Comparison of ENCODE assay signal across 8 mouse cellular contexts in the genomic region with DNA sequence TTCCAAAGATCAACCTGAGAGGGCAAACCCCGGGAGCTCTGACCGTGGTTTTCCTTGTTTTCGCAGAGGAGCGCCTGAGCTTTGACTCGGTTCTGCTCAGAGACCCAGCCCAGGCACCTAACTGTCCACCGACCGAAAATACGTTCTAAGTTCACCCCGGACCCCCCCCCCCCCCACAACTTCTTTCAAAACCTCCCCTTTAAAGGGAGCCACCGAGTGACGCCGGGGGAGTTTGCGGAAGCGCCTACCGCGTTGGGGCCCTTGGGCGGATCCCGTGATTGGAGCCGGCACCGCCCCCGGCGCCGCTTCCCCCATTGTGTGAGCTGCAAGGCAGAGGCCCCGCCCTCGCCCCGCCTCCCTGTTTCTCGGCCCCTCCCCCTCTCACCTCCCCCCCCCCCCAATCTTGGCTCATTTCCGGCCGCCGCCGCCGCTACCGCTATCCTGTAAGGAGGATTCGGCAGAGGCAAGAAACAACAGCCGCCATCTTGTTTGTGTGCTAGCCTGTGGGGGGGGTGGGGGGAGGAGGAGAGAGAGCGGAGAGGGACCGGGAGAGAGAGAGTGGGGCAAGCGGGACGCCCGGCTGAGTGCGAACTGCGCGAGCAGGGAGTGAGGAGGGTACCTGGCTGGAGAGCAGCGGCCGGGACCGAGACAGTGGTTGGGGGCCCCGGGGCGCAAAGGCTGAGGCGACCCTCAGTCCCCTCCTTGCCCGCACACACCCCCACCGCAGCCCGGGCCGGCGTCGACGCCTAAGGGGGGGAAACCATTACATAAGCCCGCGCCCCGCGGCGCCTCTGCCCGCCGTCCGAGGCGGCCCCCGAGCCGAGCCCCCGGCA. TPM values are rescaled to one million over a fixed set of nuclear protein-coding genes. Genes with fewer than 3 reads are reported as not detected.
DNase-seq lines count a peak whose midpoint lies in the region; ATAC-seq lines count a peak whose summit lies in the region.

A gene (plus strand): TSS at position 439 of the 833 bp plus-strand sequence.

- peak within 1 kb of the TSS; percentile 100 for H3K27ac ChIP-seq in lung, embryonic 16.5 days (ENCODE audit: low read length)

- peak; percentile 84 for DNase-seq in MEL-GATA-1-ER (ENCODE audit: extremely low read depth, low read depth)
- peak; percentile 92 for DNase-seq in cerebellum, adult 8-10 months
- DNase-seq in forelimb bud, embryonic 11.5 days (ENCODE audit: low read depth, low spot score) = peak; percentile 98
- DNase-seq in layer of hippocampus, adult 9-10 months (ENCODE audit: low spot score) = peak; percentile 70
- DNase-seq in ovary, postnatal 10 days (ENCODE audit: low spot score) = peak; percentile 67
- DNase-seq in thymus, postnatal 10 days (ENCODE audit: low spot score in 2 of 2) = peak; percentile 97

- no peaks in the 10 kb centered on the region for H3K9me3 ChIP-seq in lung, embryonic 16.5 days (ENCODE audit: control insufficient read depth, low read length)

- 0 out of 2 replicates have a peak, but pooled peaks cover 2% of the 10 kb centered on the region for H3K36me3 ChIP-seq in lung, embryonic 16.5 days (ENCODE audit: control insufficient read depth, insufficient read depth, low read length)

- peak; percentile 89 to 91 for ATAC-seq in hematopoietic stem cell, adult 5-6 weeks (replicated peaks in 1 of 2; ENCODE audit: insufficient read depth in 1 of 2, low FRiP score in 2 of 2, low TSS enrichment in 1 of 2, low read depth in 1 of 2, poor library complexity in 2 of 2, severe bottlenecking in 2 of 2)
- peak; percentile 95 for ATAC-seq in lung, embryonic 16.5 days (ENCODE audit: low read depth)

- H3K4me2 ChIP-seq in lung, embryonic 16.5 days (ENCODE audit: low read depth, low read length) = peak within 1 kb of the TSS; percentile 85

- peak within 1 kb of the TSS; percentile 98 for H3K4me3 ChIP-seq in lung, embryonic 16.5 days (ENCODE audit: low read length)

- WGBS in lung, embryonic 16.5 days = under 1% methylated on average over 44 of the region's 68 CpGs

- H3K9ac ChIP-seq in lung, embryonic 16.5 days (ENCODE audit: low read length) = peak within 1 kb of the TSS; percentile 100

- H3K4me1 ChIP-seq in lung, embryonic 16.5 days (replicated peaks; ENCODE audit: control insufficient read depth, insufficient read depth, low read length) = peaks cover 10% of the 10 kb centered on the region

- no peaks in the 10 kb centered on the region for H3K27me3 ChIP-seq in lung, embryonic 16.5 days (ENCODE audit: control insufficient read depth, insufficient read depth, low read depth, low read length)

RNA-seq across cellular contexts. Expression of the gene that starts here (rescaled TPM):
- 32.7 and 48.0 TPM in 2 replicates for total RNA-seq in hematopoietic stem cell, adult 5-6 weeks (2017)
- polyA plus RNA-seq in lung, embryonic 16.5 days (2015; fragmentation: Nextera tagmentation; extraction: Ambion mirVana) = 13.8 and 16.2 TPM in 2 replicates

Comparison
In these comparisons a context has a peak if more than half of its experiments do, and no peak if none do; other contexts are left out.
1. Peak in every context shown above with its lines: DNase-seq, ATAC-seq, H3K4me3 ChIP-seq and H3K27ac ChIP-seq.